Mouse (Mus musculus): Measurements from ENCODE around the gene Rbm18.

DNA sequence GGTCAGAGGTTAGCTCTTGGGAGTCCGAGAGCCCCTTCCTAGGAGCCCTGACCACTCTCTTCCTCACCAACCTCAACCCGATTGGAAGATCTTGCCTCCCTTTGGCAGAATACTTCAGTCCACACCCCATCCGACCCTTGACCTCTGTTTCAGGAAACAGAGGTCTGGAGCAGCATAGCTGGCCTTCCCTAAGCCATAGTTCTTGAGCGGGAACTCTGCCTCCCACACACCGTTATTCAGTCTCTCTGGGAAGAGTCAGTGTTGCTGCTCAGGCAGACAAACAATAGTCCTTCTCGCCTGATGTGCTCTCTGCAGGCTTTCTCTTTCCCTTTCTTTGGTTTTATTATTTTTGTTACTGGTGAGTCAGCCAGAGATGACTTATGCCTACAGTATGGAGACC lies 36.8 kb downstream of the Rbm18 start:
- TF ChIP-seq CTCF (IDR thresholded peaks at IDR 0.05) (no peak), EP300 (IDR thresholded peaks at IDR 0.05) (no peak)

Measured in lung, postnatal 0 days (tissue).